8 mouse cellular contexts compared by ENCODE assay signal in the genomic region with DNA sequence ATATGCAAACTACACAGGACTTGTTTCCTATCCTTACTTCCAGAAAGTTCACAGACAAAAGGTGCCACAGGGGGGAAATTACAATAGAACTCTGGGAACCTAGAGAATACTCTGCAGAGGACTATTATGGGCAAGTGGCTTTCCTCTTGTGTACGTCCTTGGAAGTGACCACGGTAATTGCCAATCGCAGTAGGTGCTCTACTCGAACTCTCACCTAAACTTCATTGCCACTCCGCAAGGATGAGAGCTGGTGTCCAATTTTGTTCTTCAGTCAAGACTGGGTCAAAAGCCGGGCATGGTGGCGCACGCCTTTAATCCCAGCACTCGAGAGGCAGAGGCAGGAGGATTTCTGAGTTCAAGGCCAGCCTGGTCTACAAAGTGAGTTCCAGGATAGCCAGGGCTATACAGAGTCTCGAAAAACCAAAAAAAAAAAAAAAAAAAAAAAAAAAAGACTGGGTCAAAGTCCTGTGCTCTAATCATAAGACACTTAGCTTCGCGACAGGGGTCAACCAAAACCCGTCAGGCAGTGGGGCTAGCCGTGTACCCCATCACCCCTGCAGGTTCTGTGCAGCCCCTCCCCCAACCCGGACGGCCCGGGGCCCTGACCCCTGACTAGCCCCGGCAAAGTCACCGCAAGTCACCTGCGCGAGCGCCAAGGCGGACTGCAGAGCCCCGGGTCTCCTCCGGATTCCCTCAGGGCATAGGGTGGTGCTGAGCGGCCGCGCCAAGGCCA. TPM values are rescaled to one million over a fixed set of nuclear protein-coding genes. Genes with fewer than 3 reads are reported as not detected.
A peak's percentile ranks its signal among the peaks of the same experiment; 100 is the strongest.
DNase-seq lines count a peak whose midpoint lies in the region; ATAC-seq and TF ChIP-seq lines count a peak whose summit lies in the region.
"Not testable (repeated sequence)": the region's sequence is repeated elsewhere in the genome, so short reads cannot be mapped to it uniquely, and the experiment has no call there.

No protein-coding gene starts in this region.

- 5% methylated on average over 28 of the region's 28 CpGs for WGBS in embryonic facial prominence, embryonic 13.5 days
- 6% methylated on average over 28 of the region's 28 CpGs for WGBS in heart, embryonic 10.5 days
- 4% methylated on average over 25 of the region's 28 CpGs for WGBS in intestine, postnatal 0 days
- whole genome bisulfite sequencing in liver, embryonic 13.5 days (ENCODE audit: insufficient replicate concordance) = 3% methylated on average over 24 of the region's 28 CpGs
- 8% methylated on average over 27 of the region's 28 CpGs for WGBS in midbrain, embryonic 13.5 days
- 2% methylated on average over 28 of the region's 28 CpGs for WGBS in small intestine, adult 2 months

- H3K36me3 ChIP-seq in embryonic facial prominence, embryonic 13.5 days = peaks cover 23% of the 10 kb centered on the region
- peaks cover 31% of the 10 kb centered on the region for H3K36me3 ChIP-seq in heart, embryonic 10.5 days
- H3K36me3 ChIP-seq in intestine, postnatal 0 days (ENCODE audit: control insufficient read depth, insufficient read depth) = peaks cover 22% of the 10 kb centered on the region
- H3K36me3 ChIP-seq in liver, embryonic 13.5 days = peaks cover 28% of the 10 kb centered on the region
- H3K36me3 ChIP-seq in midbrain, embryonic 13.5 days = peaks cover 22% of the 10 kb centered on the region
- peaks cover 20% of the 10 kb centered on the region for H3K36me3 ChIP-seq in small intestine, adult 2 months (ENCODE audit: control insufficient read depth, insufficient read depth, low read length)

- H3K9me3 ChIP-seq in embryonic facial prominence, embryonic 13.5 days; heart, embryonic 10.5 days; intestine, postnatal 0 days (ENCODE audit: control insufficient read depth); liver, embryonic 13.5 days (replicated peaks); midbrain, embryonic 13.5 days: not testable (repeated sequence)

- peak overlapping the region; percentile 90 for H3K4me2 ChIP-seq in embryonic facial prominence, embryonic 13.5 days
- H3K4me2 ChIP-seq in intestine, postnatal 0 days (replicated peaks; ENCODE audit: low read depth) = peak overlapping the region; percentile 71
- peak overlapping the region; percentile 90 for H3K4me2 ChIP-seq in liver, embryonic 13.5 days
- peak overlapping the region; percentile 82 for H3K4me2 ChIP-seq in midbrain, embryonic 13.5 days (replicated peaks)

- not testable (repeated sequence) for TF ChIP-seq POLR2A in small intestine, adult 2 months (IDR thresholded peaks at IDR 0.05; ENCODE audit: low read depth, low read length)

- ATAC-seq in embryonic facial prominence, embryonic 13.5 days (ENCODE audit: insufficient number of reproducible peaks, insufficient read depth, low FRiP score, low TSS enrichment, low read depth) = peak; percentile 40; the same call in 1 of the 2 replicates
- ATAC-seq in intestine, postnatal 0 days = peak; percentile 71
- ATAC-seq in liver, embryonic 13.5 days (ENCODE audit: low read depth) = peak; percentile 70
- ATAC-seq in midbrain, embryonic 13.5 days = peak; percentile 78

- H3K9ac ChIP-seq in embryonic facial prominence, embryonic 13.5 days = peak overlapping the region; percentile 90
- peak overlapping the region; percentile 83 for H3K9ac ChIP-seq in intestine, postnatal 0 days (ENCODE audit: low read depth, low read length)
- H3K9ac ChIP-seq in liver, embryonic 13.5 days = peak overlapping the region; percentile 82
- H3K9ac ChIP-seq in midbrain, embryonic 13.5 days (replicated peaks) = peak overlapping the region; percentile 90

- peak overlapping the region; percentile 71 for H3K4me3 ChIP-seq in embryonic facial prominence, embryonic 13.5 days
- peak overlapping the region; percentile 82 for H3K4me3 ChIP-seq in heart, embryonic 10.5 days
- H3K4me3 ChIP-seq in intestine, postnatal 0 days (ENCODE audit: low read depth, low read length) = peak overlapping the region; percentile 77
- peak overlapping the region; percentile 71 for H3K4me3 ChIP-seq in liver, embryonic 13.5 days (replicated peaks)
- peak overlapping the region; percentile 70 for H3K4me3 ChIP-seq in midbrain, embryonic 13.5 days (replicated peaks)
- H3K4me3 ChIP-seq in small intestine, adult 2 months (ENCODE audit: low read depth, low read length) = peak overlapping the region; percentile 94

- peak; percentile 49 for DNase-seq in 416B (ENCODE audit: low read depth)
- DNase-seq in adrenal gland, postnatal 14 days = peak; percentile 23
- peak; percentile 83 for DNase-seq in heart, embryonic 10.5 days (ENCODE audit: low spot score)
- DNase-seq in liver, embryonic 13.5 days = not testable (repeated sequence)

- not testable (repeated sequence) for TF ChIP-seq CTCF in intestine, postnatal 0 days (IDR thresholded peaks at IDR 0.05; ENCODE audit: low read depth); small intestine, adult 2 months (IDR thresholded peaks at IDR 0.05; ENCODE audit: extremely low read depth, insufficient read length, insufficient replicate concordance, low read depth, low read length)

- not testable (repeated sequence) for H3K27ac ChIP-seq in embryonic facial prominence, embryonic 13.5 days
- peak overlapping the region; percentile 96 for H3K27ac ChIP-seq in heart, embryonic 10.5 days
- H3K27ac ChIP-seq in intestine, postnatal 0 days (ENCODE audit: low read depth, low read length) = peak overlapping the region; percentile 82
- peak overlapping the region; percentile 71 for H3K27ac ChIP-seq in liver, embryonic 13.5 days
- H3K27ac ChIP-seq in midbrain, embryonic 13.5 days = peak overlapping the region; percentile 68
- H3K27ac ChIP-seq in small intestine, adult 2 months (ENCODE audit: insufficient read depth, low read depth, low read length) = peak overlapping the region; percentile 51

- peaks cover 13% of the 10 kb centered on the region for H3K4me1 ChIP-seq in embryonic facial prominence, embryonic 13.5 days
- peaks cover 11% of the 10 kb centered on the region for H3K4me1 ChIP-seq in heart, embryonic 10.5 days
- not testable (repeated sequence) for H3K4me1 ChIP-seq in intestine, postnatal 0 days (replicated peaks; ENCODE audit: control insufficient read depth, insufficient read depth, low read length); small intestine, adult 2 months (ENCODE audit: control insufficient read depth, insufficient read depth, insufficient read length, low read length)
- H3K4me1 ChIP-seq in liver, embryonic 13.5 days (replicated peaks) = peaks cover 41% of the 10 kb centered on the region
- peaks cover 16% of the 10 kb centered on the region for H3K4me1 ChIP-seq in midbrain, embryonic 13.5 days (replicated peaks)

- not testable (repeated sequence) for H3K27me3 ChIP-seq in embryonic facial prominence, embryonic 13.5 days; heart, embryonic 10.5 days (ENCODE audit: insufficient read depth, poor library complexity, severe bottlenecking); intestine, postnatal 0 days (replicated peaks; ENCODE audit: control insufficient read depth, insufficient read depth, low read length); liver, embryonic 13.5 days; midbrain, embryonic 13.5 days; small intestine, adult 2 months (ENCODE audit: control insufficient read depth, insufficient read depth, low read length)

RNA-seq across cellular contexts. Expression of gene Ndufab1, which starts 0.5 kb away (rescaled TPM):
- 908 and 937 TPM in 2 replicates for total RNA-seq in adrenal gland, postnatal 14 days (2021)
- polyA plus RNA-seq in embryonic facial prominence, embryonic 13.5 days (2015; fragmentation: Nextera tagmentation; extraction: Ambion mirVana) = 623 and 680 TPM in 2 replicates
- 1,058 and 1,342 TPM in 2 replicates for polyA plus RNA-seq in heart, embryonic 10.5 days (2016; fragmentation: Nextera tagmentation; extraction: Ambion mirVana)
- 956 and 957 TPM in 2 replicates for polyA plus RNA-seq in intestine, postnatal 0 days (2015; fragmentation: Nextera tagmentation; extraction: Ambion mirVana)
- polyA plus RNA-seq in liver, embryonic 13.5 days (2015; fragmentation: Nextera tagmentation; extraction: Ambion mirVana) = 562 and 589 TPM in 2 replicates
- polyA plus RNA-seq in midbrain, embryonic 13.5 days (2015; fragmentation: Nextera tagmentation; extraction: Ambion mirVana) = 635 and 660 TPM in 2 replicates
- polyA plus RNA-seq in small intestine, adult 2 months (2012; rRNA removed) = 395 and 1,026 TPM in 2 replicates

RNA-seq across cellular contexts. Expression of gene Palb2, which starts 31.6 kb away (rescaled TPM):
- total RNA-seq in adrenal gland, postnatal 14 days (2021) = 2.7 and 2.9 TPM in 2 replicates
- 14.7 and 16.2 TPM in 2 replicates for polyA plus RNA-seq in embryonic facial prominence, embryonic 13.5 days (2015; fragmentation: Nextera tagmentation; extraction: Ambion mirVana)
- polyA plus RNA-seq in heart, embryonic 10.5 days (2016; fragmentation: Nextera tagmentation; extraction: Ambion mirVana) = 13.4 and 17.9 TPM in 2 replicates
- polyA plus RNA-seq in intestine, postnatal 0 days (2015; fragmentation: Nextera tagmentation; extraction: Ambion mirVana) = 3.9 and 4.5 TPM in 2 replicates
- 13.5 and 16.0 TPM in 2 replicates for polyA plus RNA-seq in liver, embryonic 13.5 days (2015; fragmentation: Nextera tagmentation; extraction: Ambion mirVana)
- polyA plus RNA-seq in midbrain, embryonic 13.5 days (2015; fragmentation: Nextera tagmentation; extraction: Ambion mirVana) = 9.0 and 9.1 TPM in 2 replicates
- polyA plus RNA-seq in small intestine, adult 2 months (2012; rRNA removed) = 0.72 and 1.0 TPM in 2 replicates

RNA-seq across cellular contexts. Expression of gene Dctn5, which starts 31.7 kb away (rescaled TPM):
- total RNA-seq in adrenal gland, postnatal 14 days (2021) = 54.0 and 62.1 TPM in 2 replicates
- polyA plus RNA-seq in embryonic facial prominence, embryonic 13.5 days (2015; fragmentation: Nextera tagmentation; extraction: Ambion mirVana) = 128 and 129 TPM in 2 replicates
- polyA plus RNA-seq in heart, embryonic 10.5 days (2016; fragmentation: Nextera tagmentation; extraction: Ambion mirVana) = 83.4 and 102 TPM in 2 replicates
- polyA plus RNA-seq in intestine, postnatal 0 days (2015; fragmentation: Nextera tagmentation; extraction: Ambion mirVana) = 59.4 and 64.7 TPM in 2 replicates
- polyA plus RNA-seq in liver, embryonic 13.5 days (2015; fragmentation: Nextera tagmentation; extraction: Ambion mirVana) = 54.7 and 55.9 TPM in 2 replicates
- 156 and 163 TPM in 2 replicates for polyA plus RNA-seq in midbrain, embryonic 13.5 days (2015; fragmentation: Nextera tagmentation; extraction: Ambion mirVana)
- polyA plus RNA-seq in small intestine, adult 2 months (2012; rRNA removed) = 37.2 and 54.3 TPM in 2 replicates

RNA-seq across cellular contexts. Expression of gene Ears2, which starts 34.1 kb away (rescaled TPM):
- total RNA-seq in adrenal gland, postnatal 14 days (2021) = 17.3 and 20.4 TPM in 2 replicates
- 14.4 and 14.7 TPM in 2 replicates for polyA plus RNA-seq in embryonic facial prominence, embryonic 13.5 days (2015; fragmentation: Nextera tagmentation; extraction: Ambion mirVana)
- 21.5 and 29.1 TPM in 2 replicates for polyA plus RNA-seq in heart, embryonic 10.5 days (2016; fragmentation: Nextera tagmentation; extraction: Ambion mirVana)
- polyA plus RNA-seq in intestine, postnatal 0 days (2015; fragmentation: Nextera tagmentation; extraction: Ambion mirVana) = 7.1 and 8.0 TPM in 2 replicates
- polyA plus RNA-seq in liver, embryonic 13.5 days (2015; fragmentation: Nextera tagmentation; extraction: Ambion mirVana) = 8.3 TPM in 2 replicates
- 10.4 and 10.7 TPM in 2 replicates for polyA plus RNA-seq in midbrain, embryonic 13.5 days (2015; fragmentation: Nextera tagmentation; extraction: Ambion mirVana)
- 4.9 and 7.4 TPM in 2 replicates for polyA plus RNA-seq in small intestine, adult 2 months (2012; rRNA removed)

RNA-seq across cellular contexts. Expression of gene Ubfd1, which starts 34.2 kb away (rescaled TPM):
- 47.3 and 49.9 TPM in 2 replicates for total RNA-seq in adrenal gland, postnatal 14 days (2021)
- 73.4 and 76.9 TPM in 2 replicates for polyA plus RNA-seq in embryonic facial prominence, embryonic 13.5 days (2015; fragmentation: Nextera tagmentation; extraction: Ambion mirVana)
- polyA plus RNA-seq in heart, embryonic 10.5 days (2016; fragmentation: Nextera tagmentation; extraction: Ambion mirVana) = 60.3 and 81.0 TPM in 2 replicates
- polyA plus RNA-seq in intestine, postnatal 0 days (2015; fragmentation: Nextera tagmentation; extraction: Ambion mirVana) = 26.3 and 29.3 TPM in 2 replicates
- polyA plus RNA-seq in liver, embryonic 13.5 days (2015; fragmentation: Nextera tagmentation; extraction: Ambion mirVana) = 18.7 and 22.1 TPM in 2 replicates
- polyA plus RNA-seq in midbrain, embryonic 13.5 days (2015; fragmentation: Nextera tagmentation; extraction: Ambion mirVana) = 69.5 and 74.8 TPM in 2 replicates
- 15.9 and 19.3 TPM in 2 replicates for polyA plus RNA-seq in small intestine, adult 2 months (2012; rRNA removed)
